Mouse (Mus musculus): ENCODE results near the gene Sult2a5.

The Sult2a5 gene

DNA sequence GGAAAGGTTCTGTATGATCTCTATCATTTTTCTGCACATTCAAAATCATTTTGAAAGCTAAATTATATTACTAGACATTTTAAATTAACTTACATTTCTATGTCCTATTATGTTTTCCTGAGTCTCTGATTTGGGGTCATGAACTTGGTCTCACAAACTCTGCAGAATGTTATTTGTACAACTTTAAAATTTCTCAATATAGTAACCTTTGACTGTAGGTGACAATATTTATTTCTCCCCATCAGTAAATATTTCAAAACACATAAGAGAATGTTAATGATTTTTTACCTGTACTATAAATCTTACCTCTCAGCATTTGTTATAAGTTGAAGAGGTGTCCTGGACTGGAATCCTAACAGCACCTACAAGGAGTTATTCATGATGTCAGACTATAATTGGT is at the start of gene Sult2a5:
Sult2a5 (plus strand) TSS at position 301 of the 400 bp plus-strand sequence.
- in situ Hi-C loops (cut with MboI, MseI) = no loop called here
